Mouse (Mus musculus) right cerebral cortex, adult 2 months (tissue): ENCODE data around the gene Fam216b.

Experiments
- DNase-seq, 2 experiments: peaks; one replicate each; pipeline ENCODE4 v3.0.0; 2021 to 2022; ENCODE audit warnings: low spot score in 2 of 2

The Fam216b gene

DNA sequence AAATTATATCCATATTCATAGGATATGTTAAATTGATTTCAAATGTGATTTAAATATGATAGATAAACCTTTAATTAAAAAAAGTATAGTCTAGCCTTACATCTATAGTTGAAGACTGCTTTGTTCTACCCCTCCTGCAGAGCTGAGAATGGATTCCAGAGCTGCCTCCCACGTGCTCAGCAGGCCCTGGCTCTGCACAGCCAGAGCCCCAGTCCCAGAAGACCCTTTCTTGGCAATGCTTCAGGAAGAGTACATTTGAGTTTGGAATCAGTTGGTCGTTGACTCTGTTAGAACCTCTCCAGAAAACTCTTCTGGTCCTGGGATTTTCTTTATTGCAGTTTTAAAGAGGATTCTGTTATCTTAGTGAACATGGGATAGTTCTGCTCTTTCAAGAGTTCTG is 45.7 kb downstream of the Fam216b start:
- DNase-seq, result no peak

GRCm38 (mm10) chr14:78041886-78042526 is 46.8 kb downstream of the Fam216b start:
- DNase-seq, result no peak

- DNase-seq, result no peak
Observed at GRCm38 (mm10) chr14:78040643-78041042, 48.2 kb downstream of the Fam216b start.

GRCm38 (mm10) chr14:78038876-78039275 is 49.9 kb downstream of the Fam216b start:
- DNase-seq, result peak; percentile 10 to 12
